Mouse (Mus musculus) megakaryocyte, adult 5-6 weeks (primary cell): ENCODE measurements around the gene Entpd2. TPM values are rescaled to one million over a fixed set of nuclear protein-coding genes. Genes with fewer than 3 reads are reported as not detected.

Experiments
- ATAC-seq: 2 replicates; pipeline ENCODE4 v1.8.0; 2016; ENCODE audit warnings: mild to moderate bottlenecking, inconsistent platforms; ENCODE audit not compliant: poor library complexity, severe bottlenecking
- total RNA-seq, 2 experiments: library from RNA; stranded (forward) in 1 of 2; stranded (reverse) in 1 of 2; fragments of 153-499, 151-499 nt in 1 of 2; fragments of 221-1000, 200-1000 nt in 1 of 2; gene quantifications; 2 replicates each; pipeline versions ENCODE4 v1.2.3 to v1.2.4; 2015 to 2017

Gene Entpd2
- total RNA-seq, 2 experiments from 2014 or later, result not detected

DNA sequence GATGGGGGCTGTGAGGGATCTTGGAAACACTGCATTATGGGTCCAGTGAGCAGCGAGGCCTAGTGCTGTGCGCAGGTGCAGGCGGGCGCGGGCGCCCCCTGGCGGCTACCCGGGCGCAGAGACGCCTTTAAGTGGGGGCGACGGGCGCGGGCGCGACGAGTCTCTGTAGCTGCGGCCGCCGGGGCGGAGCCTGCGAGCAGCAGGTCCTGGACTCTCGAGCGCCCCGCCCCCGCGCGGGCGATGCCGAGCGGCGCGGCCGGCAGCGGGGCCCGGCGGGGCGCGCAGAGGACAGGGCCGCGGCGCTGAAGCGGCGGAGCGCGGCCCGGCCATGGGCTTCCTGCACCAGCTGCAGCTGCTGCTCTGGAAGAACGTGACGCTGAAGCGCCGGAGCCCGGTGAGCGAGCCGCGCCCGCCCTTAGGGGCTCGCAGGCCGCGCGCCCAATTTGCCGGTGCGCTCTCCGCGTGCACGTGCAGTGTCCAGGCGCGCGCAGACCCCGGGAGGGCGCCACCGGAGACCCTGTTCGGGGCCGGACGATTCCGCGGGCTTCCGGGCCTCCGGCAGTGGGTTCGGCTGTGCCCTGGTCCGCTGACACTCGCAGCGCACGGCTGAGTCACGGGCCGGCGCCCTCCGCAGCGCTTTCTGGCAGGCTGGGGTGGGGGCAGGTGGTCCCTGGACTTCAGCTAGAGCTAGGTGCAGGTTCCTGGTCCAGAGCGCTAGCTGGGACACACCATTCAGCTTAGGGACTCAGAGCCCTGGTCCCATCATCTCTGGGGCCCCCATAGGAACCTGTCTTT, 33.0 kb downstream of the Entpd2 start, which contains the start of gene Abca2:
Gene Abca2 (plus strand): TSS at position 262 of the 795 bp plus-strand sequence.
- peak; percentile 85 for ATAC-seq

DNA sequence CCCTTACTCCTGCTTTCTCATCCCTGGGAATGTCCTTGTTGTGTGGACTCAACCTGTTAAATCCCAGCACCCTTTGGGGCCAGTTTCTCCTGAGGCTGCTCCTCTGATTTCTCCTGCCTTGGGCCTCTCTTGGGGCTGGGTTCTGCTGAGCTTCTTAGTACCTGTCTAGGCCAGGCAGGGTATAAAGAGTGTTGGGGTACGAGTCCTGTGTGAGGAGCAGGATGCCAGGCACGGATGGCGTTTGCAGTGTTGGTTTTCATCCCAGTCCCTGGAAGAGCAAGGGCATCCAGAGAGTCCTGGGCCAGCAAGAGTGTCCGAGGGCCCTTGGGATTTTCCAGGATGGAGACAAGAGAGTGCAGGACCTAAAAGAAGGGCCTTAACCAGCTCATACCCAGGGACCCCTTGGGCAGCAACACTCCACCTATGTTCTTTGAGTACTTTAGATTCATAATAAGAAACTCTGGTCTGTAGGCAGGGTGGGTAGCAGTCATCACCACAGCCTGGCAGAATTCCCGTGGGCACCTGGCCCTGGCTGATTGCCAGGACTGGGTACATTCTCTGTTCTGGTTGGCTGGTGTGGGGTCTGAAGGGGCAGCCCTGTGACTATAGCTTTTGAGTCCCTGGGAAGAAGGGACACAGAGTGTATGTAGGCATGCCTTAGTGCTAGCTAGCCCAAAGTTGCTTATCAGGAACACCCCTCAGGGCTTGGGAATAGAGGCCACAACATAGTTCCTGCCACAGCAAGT, 33.9 kb downstream of the Entpd2 start:
- no peak for ATAC-seq

DNA sequence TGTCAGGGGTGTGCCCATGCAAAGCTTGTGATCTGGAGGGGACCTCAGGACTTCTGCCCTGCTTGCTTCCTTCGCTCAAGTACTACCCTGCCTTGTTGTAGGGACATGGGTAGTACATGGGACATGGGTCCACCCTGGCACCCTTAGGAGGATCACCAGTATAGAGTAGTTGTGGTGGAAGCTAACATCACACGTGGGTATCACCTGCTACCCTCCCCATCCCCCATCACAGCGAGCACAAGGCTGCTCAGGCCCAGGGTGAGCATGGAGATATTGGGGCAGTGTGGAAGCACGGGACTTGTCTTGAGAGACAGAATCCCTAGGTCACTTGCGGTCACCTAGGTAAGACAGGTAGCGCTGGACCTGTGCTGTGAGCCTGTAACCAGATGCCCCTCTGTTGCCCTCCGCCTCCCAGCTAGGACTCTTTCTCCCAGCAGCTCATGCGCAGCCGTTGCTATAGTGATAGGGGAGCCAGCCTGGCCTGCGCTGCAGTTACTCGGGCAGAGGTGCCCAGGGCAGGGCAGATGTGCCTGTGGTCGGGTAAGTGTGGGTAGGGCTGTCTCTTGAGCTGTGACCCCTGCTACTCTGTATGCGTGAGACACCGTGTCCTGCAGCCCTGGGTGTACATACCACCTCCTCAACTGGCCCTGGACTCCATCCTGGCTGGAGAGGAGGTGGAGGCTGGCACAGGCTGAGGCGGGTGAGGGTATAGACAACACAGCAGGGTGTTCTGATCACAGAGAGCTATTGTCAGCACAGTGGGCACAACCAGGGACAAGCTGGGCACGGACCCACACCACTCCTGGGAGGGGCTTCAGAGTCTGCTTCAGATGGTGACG, 34.9 kb downstream of the Entpd2 start:
- ATAC-seq, result no peak

DNA sequence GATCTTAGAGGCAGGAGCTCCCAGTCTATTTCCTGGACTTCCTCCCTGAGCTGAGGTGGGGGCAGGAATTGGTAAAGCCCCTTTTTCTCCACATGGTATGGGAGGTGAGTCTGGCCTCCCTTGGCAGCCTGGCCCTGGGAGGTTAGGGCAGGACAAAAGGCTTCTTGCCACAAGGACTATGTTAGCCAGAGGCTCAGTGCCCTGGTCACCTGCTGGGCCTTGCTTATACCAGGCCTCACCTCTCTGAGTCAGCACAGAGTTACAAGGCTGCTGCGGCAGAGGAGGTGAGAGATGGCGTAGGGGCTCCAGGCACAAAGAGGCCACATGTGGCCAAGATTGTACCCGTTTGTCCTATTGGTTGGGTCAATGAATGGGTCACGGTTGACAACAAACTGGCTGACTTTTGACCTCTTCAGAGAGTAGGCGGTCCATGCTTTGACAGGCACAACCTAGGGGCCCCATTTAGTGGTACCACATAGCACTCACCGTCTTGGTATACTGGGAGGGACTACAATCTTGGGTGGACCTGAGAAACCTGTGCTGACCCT, 35.7 kb downstream of the Entpd2 start:
- no peak for ATAC-seq

DNA sequence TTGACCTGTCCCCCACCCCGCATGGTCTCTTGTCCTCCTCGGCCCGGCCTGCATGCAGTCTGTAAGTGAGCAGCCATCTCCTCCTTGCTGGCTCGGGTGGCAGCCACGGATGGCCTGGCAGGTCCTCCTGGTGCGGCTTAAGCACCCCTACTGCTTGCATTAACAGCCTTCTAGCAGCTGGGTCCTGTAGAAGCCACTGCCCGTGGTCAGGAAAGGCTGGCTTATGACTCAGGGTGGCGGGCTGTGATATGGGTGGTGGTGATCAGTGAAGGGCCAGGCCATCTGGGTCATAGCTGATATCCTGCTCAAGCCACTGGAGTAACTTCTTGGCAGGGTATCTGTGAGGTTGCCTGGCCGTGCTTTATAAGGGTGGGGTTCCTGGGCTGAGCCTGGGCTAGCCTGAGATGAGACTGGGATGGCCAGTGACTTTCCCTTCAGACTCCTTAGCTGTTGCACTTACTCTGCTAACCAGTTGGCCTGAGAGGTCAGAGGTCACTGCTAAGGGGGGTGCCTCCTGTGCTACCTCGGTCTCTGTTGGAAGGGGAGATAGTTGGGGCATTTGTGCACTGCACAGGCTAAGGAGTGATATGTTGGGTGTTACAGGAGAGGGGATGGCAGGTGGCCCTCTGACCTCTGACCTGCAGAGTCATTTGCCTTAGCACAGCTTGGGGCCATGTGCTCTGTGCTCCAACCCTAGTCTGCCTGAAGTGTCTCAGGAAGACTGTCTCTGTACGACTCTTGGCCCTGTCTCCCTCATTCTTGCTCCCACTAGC, 36.8 kb downstream of the Entpd2 start:
- ATAC-seq, result no peak

DNA sequence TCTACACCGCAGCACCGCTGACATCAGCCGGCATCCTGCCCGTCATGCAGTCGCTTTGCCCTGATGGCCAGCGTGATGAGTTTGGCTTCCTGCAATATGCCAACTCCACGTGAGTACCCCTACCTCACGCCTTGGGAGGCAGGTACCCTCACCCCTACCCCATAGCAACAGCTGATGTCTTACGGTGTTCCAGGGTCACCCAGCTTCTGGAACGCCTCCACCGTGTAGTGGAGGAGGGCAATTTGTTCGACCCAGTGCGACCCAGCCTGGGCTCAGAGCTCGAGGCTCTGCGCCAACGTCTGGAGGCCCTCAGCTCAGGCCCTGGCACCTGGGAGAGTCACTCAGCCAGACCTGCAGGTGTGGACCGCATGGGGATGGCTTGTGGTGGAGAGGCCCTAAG, 37.4 kb downstream of the Entpd2 start:
- ATAC-seq, result no peak

DNA sequence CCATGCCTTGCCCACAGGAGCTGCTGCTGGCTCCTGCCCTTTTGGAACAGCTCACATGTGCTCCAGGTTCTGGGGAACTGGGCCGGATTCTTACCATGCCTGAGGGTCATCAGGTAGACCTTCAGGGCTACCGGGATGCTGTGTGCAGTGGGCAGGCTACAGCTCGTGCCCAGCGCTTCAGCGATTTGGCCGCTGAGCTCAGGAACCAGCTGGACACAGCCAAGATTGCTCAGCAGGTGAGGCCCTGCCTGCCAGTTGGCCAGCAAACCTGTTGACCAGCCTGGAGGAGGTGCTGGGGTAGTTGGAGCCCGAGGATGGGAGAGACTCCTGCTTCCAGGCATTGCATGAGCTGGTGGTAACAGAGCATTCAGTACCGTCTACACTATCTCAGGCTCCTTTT, 38.6 kb downstream of the Entpd2 start:
- ATAC-seq, result no peak

DNA sequence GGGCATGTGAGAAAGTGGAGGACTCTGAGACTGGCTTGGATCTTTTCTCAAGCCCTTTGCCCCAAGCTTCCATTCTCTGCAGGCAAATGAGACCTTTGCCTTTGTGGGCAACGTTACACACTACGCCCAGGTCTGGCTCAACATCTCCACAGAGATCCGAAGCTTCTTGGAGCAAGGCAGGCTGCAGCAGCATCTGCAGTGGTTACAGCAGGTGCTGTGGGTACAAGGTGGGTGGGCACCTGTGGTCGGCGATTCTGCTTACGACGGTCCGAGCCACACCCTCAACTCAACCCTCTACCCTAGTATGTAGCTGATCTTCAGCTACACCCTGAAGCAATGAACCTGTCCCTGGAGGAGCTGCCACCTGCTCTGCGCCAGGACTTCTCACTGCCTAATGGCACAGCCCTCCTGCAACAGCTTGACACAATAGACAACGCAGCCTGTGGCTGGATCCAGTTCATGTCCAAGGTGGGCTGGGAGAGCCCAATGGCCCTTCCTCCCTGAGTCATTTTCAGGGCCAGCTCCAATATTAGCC, 40.7 kb downstream of the Entpd2 start:
- no peak for ATAC-seq

DNA sequence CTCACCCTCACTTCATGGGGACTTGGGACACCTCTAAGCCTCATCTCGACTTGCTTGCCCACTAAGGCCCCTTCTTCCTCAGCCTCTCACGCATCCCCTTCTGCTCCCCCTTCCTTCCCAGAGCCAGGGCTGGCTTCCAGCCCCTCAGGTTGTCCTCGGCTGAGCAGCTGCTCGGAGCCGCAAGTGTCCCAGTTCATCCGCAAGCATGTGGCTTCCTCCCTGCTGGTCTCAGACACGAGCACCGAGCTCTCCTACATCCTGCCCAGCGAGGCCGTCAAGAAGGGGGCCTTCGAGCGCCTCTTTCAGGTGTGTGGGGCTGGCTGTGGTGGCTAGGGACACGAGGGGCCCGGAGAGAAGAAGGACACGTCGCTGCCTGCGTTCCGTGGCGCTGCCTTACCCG, 45.4 kb downstream of the Entpd2 start:
- ATAC-seq, result no peak

DNA sequence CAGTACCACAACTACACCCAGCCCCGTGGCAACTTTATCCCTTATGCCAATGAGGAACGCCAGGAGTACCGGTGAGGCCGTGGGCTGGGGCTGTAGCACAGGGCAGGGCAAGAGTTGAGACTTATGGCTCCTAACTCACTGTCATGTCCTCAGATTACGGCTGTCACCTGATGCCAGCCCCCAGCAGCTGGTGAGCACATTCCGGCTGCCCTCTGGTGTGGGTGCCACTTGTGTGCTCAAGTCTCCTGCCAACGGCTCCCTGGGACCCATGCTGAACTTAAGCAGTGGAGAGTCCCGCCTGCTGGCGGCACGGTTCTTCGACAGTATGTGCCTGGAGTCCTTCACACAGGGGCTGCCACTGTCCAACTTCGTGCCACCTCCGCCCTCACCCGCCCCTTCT, 47.0 kb downstream of the Entpd2 start:
- no peak for ATAC-seq

Other genes with a start within 250 kb of the Entpd2 start
Only the 30 nearest of the 40 such genes appear.
- gene Fam166a, start 177.1 kb upstream of the Entpd2 start, total RNA-seq (2015), result 0.20 and 0.57 TPM in 2 replicates
- not detected in 2 replicates for gene Fam166a, start 177.1 kb upstream of the Entpd2 start, total RNA-seq (2017)
- 269 and 285 TPM in 2 replicates for gene Tubb4b, start 171.2 kb upstream of the Entpd2 start, total RNA-seq (2015)
- gene Tubb4b, start 171.2 kb upstream of the Entpd2 start, total RNA-seq (2017), result 371 and 385 TPM in 2 replicates
- not detected in 2 replicates for gene Slc34a3, start 161.5 kb upstream of the Entpd2 start, total RNA-seq (2015)
- gene Slc34a3, start 161.5 kb upstream of the Entpd2 start, total RNA-seq (2017), result not detected in 2 replicates
- not detected in 2 replicates for gene Rnf224, start 159.1 kb upstream of the Entpd2 start, total RNA-seq (2015)
- gene Rnf224, start 159.1 kb upstream of the Entpd2 start, total RNA-seq (2017), result not detected in 2 replicates
- gene Rnf208, start 153.6 kb upstream of the Entpd2 start, total RNA-seq (2015), result 0.14 TPM in 1 of 2 replicates, not detected in the other
- not detected in 2 replicates for gene Rnf208, start 153.6 kb upstream of the Entpd2 start, total RNA-seq (2017)
- not detected in 2 replicates for gene Cysrt1, start 153.4 kb upstream of the Entpd2 start, total RNA-seq (2015)
- gene Cysrt1, start 153.4 kb upstream of the Entpd2 start, total RNA-seq (2017), result not detected in 2 replicates
- gene AL732309.1, start 149.0 kb upstream of the Entpd2 start, total RNA-seq (2015), result 4.7 TPM in 2 replicates
- gene AL732309.1, start 149.0 kb upstream of the Entpd2 start, total RNA-seq (2017), result 1.7 TPM in 1 of 2 replicates, not detected in the other
- gene Tmem203, start 140.4 kb upstream of the Entpd2 start, total RNA-seq (2015), result 8.4 and 13.1 TPM in 2 replicates
- 7.4 and 10.9 TPM in 2 replicates for gene Tmem203, start 140.4 kb upstream of the Entpd2 start, total RNA-seq (2017)
- gene Tprn, start 133.3 kb upstream of the Entpd2 start, total RNA-seq (2015), result 7.5 and 10.5 TPM in 2 replicates
- gene Tprn, start 133.3 kb upstream of the Entpd2 start, total RNA-seq (2017), result 5.2 and 6.0 TPM in 2 replicates
- 159 TPM in 2 replicates for gene Ssna1, start 123.4 kb upstream of the Entpd2 start, total RNA-seq (2015)
- gene Ssna1, start 123.4 kb upstream of the Entpd2 start, total RNA-seq (2017), result 61.1 and 86.0 TPM in 2 replicates
- 28.9 and 40.5 TPM in 2 replicates for gene Anapc2, start 123.4 kb upstream of the Entpd2 start, total RNA-seq (2015)
- gene Anapc2, start 123.4 kb upstream of the Entpd2 start, total RNA-seq (2017), result 25.1 and 32.1 TPM in 2 replicates
- not detected in 2 replicates for gene Tmem210, start 107.7 kb upstream of the Entpd2 start, total RNA-seq (2015)
- not detected in 2 replicates for gene Tmem210, start 107.7 kb upstream of the Entpd2 start, total RNA-seq (2017)
- gene Lrrc26, start 106.0 kb upstream of the Entpd2 start, total RNA-seq (2015), result not detected in 2 replicates
- gene Lrrc26, start 106.0 kb upstream of the Entpd2 start, total RNA-seq (2017), result not detected in 2 replicates
- not detected in 2 replicates for gene Grin1, start 76.7 kb upstream of the Entpd2 start, total RNA-seq (2015)
- not detected in 2 replicates for gene Grin1, start 76.7 kb upstream of the Entpd2 start, total RNA-seq (2017)
- gene Man1b1, start 63.5 kb upstream of the Entpd2 start, total RNA-seq (2015), result 14.8 TPM in 2 replicates
- 36.8 and 40.8 TPM in 2 replicates for gene Man1b1, start 63.5 kb upstream of the Entpd2 start, total RNA-seq (2017)
- 25.1 and 30.5 TPM in 2 replicates for gene Dpp7, start 39.5 kb upstream of the Entpd2 start, total RNA-seq (2015)
- gene Dpp7, start 39.5 kb upstream of the Entpd2 start, total RNA-seq (2017), result 27.8 and 50.7 TPM in 2 replicates
- gene Uap1l1, start 30.2 kb upstream of the Entpd2 start, total RNA-seq (2015), result 34.4 and 36.0 TPM in 2 replicates
- gene Uap1l1, start 30.2 kb upstream of the Entpd2 start, total RNA-seq (2017), result 11.0 and 12.6 TPM in 2 replicates
- 4.9 and 5.5 TPM in 2 replicates for gene Sapcd2, start 23.6 kb upstream of the Entpd2 start, total RNA-seq (2015)
- 3.6 and 4.6 TPM in 2 replicates for gene Sapcd2, start 23.6 kb upstream of the Entpd2 start, total RNA-seq (2017)
- not detected in 2 replicates for gene Npdc1, start 3.5 kb downstream of the Entpd2 start, total RNA-seq (2015)
- not detected in 2 replicates for gene Npdc1, start 3.5 kb downstream of the Entpd2 start, total RNA-seq (2017)
- gene Fut7, start 27.4 kb downstream of the Entpd2 start, total RNA-seq (2015), result 10.1 and 11.6 TPM in 2 replicates
- 20.4 and 21.5 TPM in 2 replicates for gene Fut7, start 27.4 kb downstream of the Entpd2 start, total RNA-seq (2017)
- 25.5 and 33.3 TPM in 2 replicates for gene Abca2, start 32.8 kb downstream of the Entpd2 start, total RNA-seq (2015)
- gene Abca2, start 32.8 kb downstream of the Entpd2 start, total RNA-seq (2017), result 12.0 and 13.0 TPM in 2 replicates
- gene Clic3, start 61.0 kb downstream of the Entpd2 start, total RNA-seq (2015), result not detected in 2 replicates
- not detected in 2 replicates for gene Clic3, start 61.0 kb downstream of the Entpd2 start, total RNA-seq (2017)
- gene Paxx, start 65.2 kb downstream of the Entpd2 start, total RNA-seq (2015), result 36.3 and 36.5 TPM in 2 replicates
- gene Paxx, start 65.2 kb downstream of the Entpd2 start, total RNA-seq (2017), result 25.7 and 29.6 TPM in 2 replicates
- gene Ptgds, start 74.2 kb downstream of the Entpd2 start, total RNA-seq (2015), result not detected in 2 replicates
- not detected in 2 replicates for gene Ptgds, start 74.2 kb downstream of the Entpd2 start, total RNA-seq (2017)
- gene Lcn12, start 98.0 kb downstream of the Entpd2 start, total RNA-seq (2015), result not detected in 2 replicates
- gene Lcn12, start 98.0 kb downstream of the Entpd2 start, total RNA-seq (2017), result not detected in 2 replicates
- gene Fbxw5, start 104.9 kb downstream of the Entpd2 start, total RNA-seq (2015), result 23.4 and 32.3 TPM in 2 replicates
- 15.5 and 19.8 TPM in 2 replicates for gene Fbxw5, start 104.9 kb downstream of the Entpd2 start, total RNA-seq (2017)
- gene C8g, start 105.8 kb downstream of the Entpd2 start, total RNA-seq (2015), result 0.18 and 2.1 TPM in 2 replicates
- 0.44 and 1.2 TPM in 2 replicates for gene C8g, start 105.8 kb downstream of the Entpd2 start, total RNA-seq (2017)
- 9.1 and 9.4 TPM in 2 replicates for gene Traf2, start 151.1 kb downstream of the Entpd2 start, total RNA-seq (2015)
- 12.6 and 15.3 TPM in 2 replicates for gene Traf2, start 151.1 kb downstream of the Entpd2 start, total RNA-seq (2017)
- gene Edf1, start 162.0 kb downstream of the Entpd2 start, total RNA-seq (2015), result 155 and 171 TPM in 2 replicates
- gene Edf1, start 162.0 kb downstream of the Entpd2 start, total RNA-seq (2017), result 133 and 145 TPM in 2 replicates
- gene Mamdc4, start 179.0 kb downstream of the Entpd2 start, total RNA-seq (2015), result 0.09 and 2.3 TPM in 2 replicates
- 0.15 and 5.0 TPM in 2 replicates for gene Mamdc4, start 179.0 kb downstream of the Entpd2 start, total RNA-seq (2017)